Mouse (Mus musculus) embryo, embryonic 11 days (tissue): ENCODE results near the gene Ecel1.

Source experiments
- DNase-seq: peaks from one replicate; pipeline ENCODE4 v3.0.0-alpha.2; 2015

The Ecel1 gene

GRCm38 (mm10) chr1:87164796-87165184, 8.5 kb upstream of the Ecel1 start:
- no peak for DNase-seq

GRCm38 (mm10) chr1:87164164-87164795, 8.0 kb upstream of the Ecel1 start:
- DNase-seq, result no peak

GRCm38 (mm10) chr1:87159396-87159795, 3.1 kb upstream of the Ecel1 start:
- no peak for DNase-seq

GRCm38 (mm10) chr1:87155531-87156198, 656 bp downstream of the Ecel1 start:
- peak; percentile 69 for DNase-seq

GRCm38 (mm10) chr1:87154501-87155120, 1.7 kb downstream of the Ecel1 start:
- DNase-seq, result peak; percentile 25

GRCm38 (mm10) chr1:87153776-87154500, 2.4 kb downstream of the Ecel1 start:
- DNase-seq, result peak; percentile 36

GRCm38 (mm10) chr1:87151286-87151685, 5.0 kb downstream of the Ecel1 start:
- DNase-seq, result no peak

- peak; percentile 37 for DNase-seq
Observed at GRCm38 (mm10) chr1:87149422-87149821, 6.9 kb downstream of the Ecel1 start.

- no peak for DNase-seq
Observed at GRCm38 (mm10) chr1:87143141-87143540, 13.2 kb downstream of the Ecel1 start.

- peak; percentile 19 for DNase-seq
Observed at GRCm38 (mm10) chr1:87142456-87142855, 13.9 kb downstream of the Ecel1 start.

- no peak for DNase-seq
Observed at GRCm38 (mm10) chr1:87141550-87141949, 14.8 kb downstream of the Ecel1 start.

- DNase-seq, result no peak
Observed at GRCm38 (mm10) chr1:87131803-87132202, 24.5 kb downstream of the Ecel1 start.

GRCm38 (mm10) chr1:87127206-87128030, 28.9 kb downstream of the Ecel1 start:
- no peak for DNase-seq

- DNase-seq, result no peak
Observed at GRCm38 (mm10) chr1:87124673-87125072, 31.6 kb downstream of the Ecel1 start, which contains the start of gene Akp3. Akp3 (plus strand) TSS chr1:87124973.

GRCm38 (mm10) chr1:87114784-87115183, 41.5 kb downstream of the Ecel1 start:
- DNase-seq, result no peak

GRCm38 (mm10) chr1:87111719-87112354, 44.5 kb downstream of the Ecel1 start:
- peak; percentile 21 for DNase-seq

- DNase-seq, result no peak
Observed at GRCm38 (mm10) chr1:87108564-87108963, 47.8 kb downstream of the Ecel1 start.

GRCm38 (mm10) chr1:87106536-87106935, 49.8 kb downstream of the Ecel1 start:
- DNase-seq, result no peak

GRCm38 (mm10) chr1:87103936-87104335, 52.4 kb downstream of the Ecel1 start:
- DNase-seq, result no peak

- DNase-seq, result no peak
Observed at GRCm38 (mm10) chr1:87102114-87102513, 54.2 kb downstream of the Ecel1 start.

GRCm38 (mm10) chr1:87101411-87101810, 54.9 kb downstream of the Ecel1 start, which contains the start of gene Alpi:
Alpi (minus strand) TSS chr1:87101606.
- no peak for DNase-seq
